Mouse (Mus musculus): Measurements from ENCODE around the gene Ubac2. TPM values are rescaled to one million over a fixed set of nuclear protein-coding genes. Genes with fewer than 3 reads are reported as not detected.

Gene Ubac2
- polyA plus RNA-seq, 1 experiment from 2014 or later, result 38.5 TPM

DNA sequence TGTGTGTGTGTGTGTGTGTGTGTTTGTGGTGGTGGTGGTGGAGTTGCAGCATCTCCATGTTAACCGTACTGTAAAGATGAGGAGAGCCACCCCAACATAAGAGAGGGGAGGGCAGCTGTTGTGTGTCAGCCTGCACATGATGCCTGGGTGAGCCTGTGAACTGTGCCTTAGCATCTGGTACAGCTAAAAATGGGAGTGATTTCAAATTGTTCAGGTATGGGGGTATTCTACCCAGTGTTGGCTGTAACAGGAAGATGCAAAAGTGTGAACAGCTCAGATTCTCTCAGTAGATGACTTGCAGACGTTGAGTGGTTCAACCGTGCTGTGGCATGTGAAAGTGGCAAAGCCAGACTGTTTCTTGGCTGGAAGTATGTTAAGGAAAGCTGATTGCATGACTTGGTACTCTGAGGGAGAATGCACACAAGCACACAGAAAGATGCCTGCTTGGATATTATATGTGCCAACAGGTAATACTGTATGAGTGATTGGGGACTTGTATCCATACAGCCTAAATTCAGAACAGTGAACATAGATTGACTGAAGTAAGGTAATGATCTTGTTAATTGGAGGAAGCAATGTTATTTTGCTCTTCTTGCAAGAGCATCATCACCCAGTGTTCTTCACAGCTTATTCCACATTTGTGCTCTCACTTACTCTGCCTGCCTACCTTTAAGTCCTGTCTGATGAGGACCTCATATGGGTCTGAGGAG lies 79.8 kb downstream of the Ubac2 start:
- WGBS, result 82% methylated on average over 3 of the region's 3 CpGs
- H3K9ac ChIP-seq (ENCODE audit: low read length), result no peak overlapping the region
- H3K27ac ChIP-seq (replicated peaks), result no peak overlapping the region

GRCm38 (mm10) chr14:121958751-121959537 lies 80.5 kb downstream of the Ubac2 start:
- H3K4me2 ChIP-seq (replicated peaks; ENCODE audit: low read depth), result no peak overlapping the region
- H3K9ac ChIP-seq (ENCODE audit: low read length), result no peak overlapping the region
- ATAC-seq (ENCODE audit: low FRiP score, low TSS enrichment) (0 out of 2 replicates have a peak, but pooled peaks have one; percentile 25), DNase-seq (ENCODE audit: low spot score) (no peak)
- WGBS, result 62% methylated on average over 10 of the region's 10 CpGs
- H3K27ac ChIP-seq (replicated peaks), result no peak overlapping the region
- no peaks in the 10 kb centered on the region for H3K9me3 ChIP-seq (ENCODE audit: control insufficient read depth, low read length)
- TF ChIP-seq EP300 (optimal IDR thresholded peaks at IDR 0.05) (no peak), CTCF (IDR thresholded peaks at IDR 0.05; ENCODE audit: low read depth) (no peak)
- H3K4me1 ChIP-seq (replicated peaks; ENCODE audit: control insufficient read depth, insufficient read depth), result peaks cover 6% of the 10 kb centered on the region; the same call in 1 of the 2 replicates
- no peak overlapping the region for H3K4me3 ChIP-seq (ENCODE audit: low read depth, low read length)
- no peaks in the 10 kb centered on the region for H3K36me3 ChIP-seq (ENCODE audit: control insufficient read depth, insufficient read depth, low read length)
- no peaks in the 10 kb centered on the region for H3K27me3 ChIP-seq (ENCODE audit: control insufficient read depth, insufficient read depth, low read length)

More for the DNA sequence above, 79.8 kb downstream of the Ubac2 start:
- Histone ChIP-seq H3K36me3 (ENCODE audit: control insufficient read depth, insufficient read depth, low read length) (no peaks in the 10 kb centered on the region), H3K27me3 (ENCODE audit: control insufficient read depth, insufficient read depth, low read length) (no peaks in the 10 kb centered on the region), H3K4me3 (ENCODE audit: low read depth, low read length) (no peak overlapping the region), H3K4me1 (replicated peaks; ENCODE audit: control insufficient read depth, insufficient read depth) (peaks cover 6% of the 10 kb centered on the region; the same call in 1 of the 2 replicates), H3K9me3 (ENCODE audit: control insufficient read depth, low read length) (no peaks in the 10 kb centered on the region), H3K4me2 (replicated peaks; ENCODE audit: low read depth) (no peak overlapping the region)
- ATAC-seq (ENCODE audit: low FRiP score, low TSS enrichment) (no peak), DNase-seq (ENCODE audit: low spot score) (no peak)
- TF ChIP-seq EP300 (optimal IDR thresholded peaks at IDR 0.05), result no peak
- TF ChIP-seq CTCF (IDR thresholded peaks at IDR 0.05; ENCODE audit: low read depth), result no peak

GRCm38 (mm10) chr14:121959538-121959980 lies 81.1 kb downstream of the Ubac2 start:
- Histone ChIP-seq H3K4me2 (replicated peaks; ENCODE audit: low read depth) (no peak overlapping the region), H3K27ac (replicated peaks) (no peak overlapping the region), H3K27me3 (ENCODE audit: control insufficient read depth, insufficient read depth, low read length) (no peaks in the 10 kb centered on the region), H3K9ac (ENCODE audit: low read length) (no peak overlapping the region), H3K9me3 (ENCODE audit: control insufficient read depth, low read length) (no peaks in the 10 kb centered on the region), H3K4me1 (replicated peaks; ENCODE audit: control insufficient read depth, insufficient read depth) (peaks cover 6% of the 10 kb centered on the region; the same call in 1 of the 2 replicates), H3K36me3 (ENCODE audit: control insufficient read depth, insufficient read depth, low read length) (no peaks in the 10 kb centered on the region), H3K4me3 (ENCODE audit: low read depth, low read length) (no peak overlapping the region)
- TF ChIP-seq EP300 (optimal IDR thresholded peaks at IDR 0.05) (no peak), CTCF (IDR thresholded peaks at IDR 0.05; ENCODE audit: low read depth) (no peak)
- 92% methylated on average over 3 of the region's 3 CpGs for WGBS
- ATAC-seq (ENCODE audit: low FRiP score, low TSS enrichment) (no peak), DNase-seq (ENCODE audit: low spot score) (no peak)

DNA sequence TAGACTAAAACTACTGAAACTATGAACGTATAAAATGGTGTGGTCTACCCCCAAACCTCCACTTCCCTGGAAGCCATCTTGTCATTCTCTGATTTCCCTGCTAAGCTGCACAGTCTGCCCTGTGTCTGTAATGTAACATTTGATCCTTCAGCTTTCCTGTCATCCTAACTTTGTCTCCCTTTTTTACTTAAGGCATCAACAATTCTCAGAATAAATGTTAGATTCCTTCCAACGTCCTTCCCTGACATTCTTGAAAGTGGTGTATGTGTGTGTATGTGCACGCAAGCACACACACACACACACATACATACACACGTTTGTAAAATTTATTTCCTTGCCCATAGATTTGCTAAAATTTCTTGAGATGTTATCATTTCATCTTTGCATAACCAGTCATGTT lies 81.6 kb downstream of the Ubac2 start:
- no peak overlapping the region for H3K4me3 ChIP-seq (ENCODE audit: low read depth, low read length)
- no peak for DNase-seq (ENCODE audit: low spot score)
- ATAC-seq (ENCODE audit: low FRiP score, low TSS enrichment), result no peak
- H3K4me1 ChIP-seq (replicated peaks; ENCODE audit: control insufficient read depth, insufficient read depth), result peaks cover 6% of the 10 kb centered on the region; the same call in 1 of the 2 replicates
- no peaks in the 10 kb centered on the region for H3K9me3 ChIP-seq (ENCODE audit: control insufficient read depth, low read length)
- WGBS, result 80% methylated on average over 4 of the region's 4 CpGs
- H3K27ac ChIP-seq (replicated peaks), result no peak overlapping the region
- H3K27me3 ChIP-seq (ENCODE audit: control insufficient read depth, insufficient read depth, low read length), result no peaks in the 10 kb centered on the region
- TF ChIP-seq CTCF (IDR thresholded peaks at IDR 0.05; ENCODE audit: low read depth) (no peak), EP300 (optimal IDR thresholded peaks at IDR 0.05) (no peak)
- no peak overlapping the region for H3K9ac ChIP-seq (ENCODE audit: low read length)
- no peak overlapping the region for H3K4me2 ChIP-seq (replicated peaks; ENCODE audit: low read depth)
- H3K36me3 ChIP-seq (ENCODE audit: control insufficient read depth, insufficient read depth, low read length), result no peaks in the 10 kb centered on the region

- H3K9me3 ChIP-seq (ENCODE audit: control insufficient read depth, low read length), result no peaks in the 10 kb centered on the region
- H3K36me3 ChIP-seq (ENCODE audit: control insufficient read depth, insufficient read depth, low read length), result no peaks in the 10 kb centered on the region
- WGBS, result 73% methylated on average over 2 of the region's 2 CpGs
- no peak overlapping the region for H3K9ac ChIP-seq (ENCODE audit: low read length)
- H3K4me2 ChIP-seq (replicated peaks; ENCODE audit: low read depth), result no peak overlapping the region
- DNase-seq (ENCODE audit: low spot score) (no peak), ATAC-seq (ENCODE audit: low FRiP score, low TSS enrichment) (no peak)
- TF ChIP-seq EP300 (optimal IDR thresholded peaks at IDR 0.05), result no peak
- H3K4me3 ChIP-seq (ENCODE audit: low read depth, low read length), result no peak overlapping the region
- H3K27me3 ChIP-seq (ENCODE audit: control insufficient read depth, insufficient read depth, low read length), result no peaks in the 10 kb centered on the region
- H3K4me1 ChIP-seq (replicated peaks; ENCODE audit: control insufficient read depth, insufficient read depth), result peaks cover 6% of the 10 kb centered on the region; the same call in 1 of the 2 replicates
- H3K27ac ChIP-seq (replicated peaks), result no peak overlapping the region
Observed at GRCm38 (mm10) chr14:121960531-121960930, 82.1 kb downstream of the Ubac2 start.

- WGBS, result 36% methylated on average over 6 of the region's 6 CpGs
Observed at GRCm38 (mm10) chr14:121960997-121961396, 82.6 kb downstream of the Ubac2 start.

More at GRCm38 (mm10) chr14:121960997-121961396, 82.6 kb downstream of the Ubac2 start:
- H3K9me3 ChIP-seq (ENCODE audit: control insufficient read depth, low read length), result no peaks in the 10 kb centered on the region
- TF ChIP-seq EP300 (optimal IDR thresholded peaks at IDR 0.05) (no peak), CTCF (IDR thresholded peaks at IDR 0.05; ENCODE audit: low read depth) (no peak)
- H3K36me3 ChIP-seq (ENCODE audit: control insufficient read depth, insufficient read depth, low read length), result no peaks in the 10 kb centered on the region
- no peak overlapping the region for H3K4me2 ChIP-seq (replicated peaks; ENCODE audit: low read depth)
- no peak overlapping the region for H3K27ac ChIP-seq (replicated peaks)
- H3K9ac ChIP-seq (ENCODE audit: low read length), result no peak overlapping the region
- H3K27me3 ChIP-seq (ENCODE audit: control insufficient read depth, insufficient read depth, low read length), result no peaks in the 10 kb centered on the region
- peaks cover 6% of the 10 kb centered on the region; the same call in 1 of the 2 replicates for H3K4me1 ChIP-seq (replicated peaks; ENCODE audit: control insufficient read depth, insufficient read depth)
- DNase-seq (ENCODE audit: low spot score), result no peak
- H3K4me3 ChIP-seq (ENCODE audit: low read depth, low read length), result no peak overlapping the region
- ATAC-seq (ENCODE audit: low FRiP score, low TSS enrichment), result no peak
